Mouse (Mus musculus) heart, embryonic 11.5 days (tissue): ENCODE results near the gene Fbln2. TPM values are rescaled to one million over a fixed set of nuclear protein-coding genes. Genes with fewer than 3 reads are reported as not detected.

Experiments
- ATAC-seq: fragments of 200-750 bp; cut with Nextera tagmentation; replicated peaks from 2 replicates; pipeline ENCODE4 v1.8.0; 2017; ENCODE audit warnings: moderate library complexity; ENCODE audit not compliant: insufficient number of reproducible peaks, low FRiP score, low TSS enrichment
- H3K27ac ChIP-seq: fragments of 300-500 bp; sonication (generic); 2 replicates; pipeline ENCODE4 v1.5.1; 2014; ENCODE audit warnings: mild to moderate bottlenecking, low read depth, low read length
- H3K27me3 ChIP-seq: fragments of 300-500 bp; sonication (generic); 2 replicates; pipeline ENCODE4 v1.6.1; 2014; ENCODE audit warnings: mild to moderate bottlenecking, low read length, mixed read lengths; ENCODE audit not compliant: control insufficient read depth, insufficient read depth
- H3K36me3 ChIP-seq: fragments of 300-500 bp; sonication (generic); 2 replicates; pipeline ENCODE4 v1.6.1; 2014; ENCODE audit warnings: mild to moderate bottlenecking, low read length, moderate library complexity, mixed read lengths; ENCODE audit not compliant: control insufficient read depth, insufficient read depth
- H3K4me1 ChIP-seq: fragments of 300-500 bp; sonication (generic); 2 replicates; pipeline ENCODE4 v1.6.1; 2014; ENCODE audit warnings: low read length; ENCODE audit not compliant: control insufficient read depth, insufficient read depth
- H3K4me2 ChIP-seq: fragments of 300-500 bp; sonication (generic); 2 replicates; pipeline ENCODE4 v1.6.1; 2014; ENCODE audit warnings: mild to moderate bottlenecking, moderate library complexity
- H3K4me3 ChIP-seq: fragments of 300-500 bp; sonication (generic); 2 replicates; pipeline ENCODE4 v1.5.1; 2014; ENCODE audit warnings: low read depth, low read length
- H3K9ac ChIP-seq: fragments of 300-500 bp; sonication (generic); 2 replicates; pipeline ENCODE4 v1.6.1; 2014; ENCODE audit warnings: mild to moderate bottlenecking, low read depth, low read length, moderate library complexity
- H3K9me3 ChIP-seq: fragments of 300-500 bp; sonication (generic); replicated peaks from 2 replicates; pipeline ENCODE4 v1.6.1; 2016; ENCODE audit warnings: low read length; ENCODE audit not compliant: control insufficient read depth
- WGBS: fragments of 180-500 bp; shearing (Covaris S2); extraction: QIAGEN DNeasy Blood & Tissue Kit; methylation state at CpG from one replicate; pipeline ENCODE4 v1.1.7; 2014; ENCODE audit not compliant: insufficient replicate concordance; 5-methylcytosine and 5-hydroxymethylcytosine counted together
- polyA plus RNA-seq: library from polyadenylated mRNA; unstranded; fragments of >200 nt; fragmentation: Nextera tagmentation; extraction: Ambion mirVana; gene quantifications from 2 replicates; pipeline ENCODE4 v1.2.1, GENCODE M21; 2014

Gene Fbln2
- polyA plus RNA-seq, 1 experiment from 2014 or later, result 105 TPM

DNA sequence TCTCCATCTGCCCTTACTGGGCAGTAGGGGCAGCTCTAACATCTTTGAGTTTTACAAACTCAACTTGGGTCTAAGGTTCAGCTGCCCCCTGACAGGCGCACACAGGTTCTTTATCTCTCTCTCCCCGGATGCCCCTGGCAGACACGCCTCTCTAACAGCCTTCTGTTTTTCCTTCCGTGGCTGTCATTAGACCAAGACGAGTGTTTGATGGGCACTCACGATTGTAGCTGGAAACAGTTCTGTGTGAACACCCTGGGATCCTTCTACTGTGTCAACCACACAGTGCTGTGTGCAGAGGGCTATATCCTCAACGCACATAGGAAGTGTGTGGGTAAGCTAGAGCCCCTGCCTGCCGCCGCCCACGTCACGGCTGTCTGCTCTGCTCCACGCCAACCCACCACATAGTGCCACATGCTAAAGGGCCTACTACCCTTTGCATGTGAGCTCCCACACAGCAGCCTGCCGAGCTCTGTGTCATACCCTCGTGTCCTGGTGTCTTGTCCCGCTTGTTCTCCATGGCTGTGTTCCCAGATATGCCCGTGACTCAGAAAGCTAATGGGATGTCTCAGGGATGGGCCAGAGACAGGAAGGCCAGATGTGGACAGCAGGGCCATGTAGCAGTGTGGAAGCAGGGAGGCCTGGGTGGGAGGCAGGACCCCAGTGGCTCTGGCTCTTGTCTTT, 47.3 kb downstream of the Fbln2 start:
- H3K4me3 ChIP-seq, result no peak overlapping the region
- H3K27ac ChIP-seq, result no peak overlapping the region
- no peak overlapping the region for H3K9ac ChIP-seq
- no peaks in the 10 kb centered on the region for H3K4me1 ChIP-seq
- H3K36me3 ChIP-seq, result no peaks in the 10 kb centered on the region
- H3K9me3 ChIP-seq, result no peaks in the 10 kb centered on the region
- no peak for ATAC-seq
- WGBS, result 66% methylated on average over 16 of the region's 16 CpGs
- peaks cover 5% of the 10 kb centered on the region; the same call in 1 of the 2 replicates for H3K27me3 ChIP-seq
- H3K4me2 ChIP-seq, result no peak overlapping the region

- 68% methylated on average over 8 of the region's 8 CpGs for WGBS
- H3K4me3 ChIP-seq, result no peak overlapping the region
- H3K4me1 ChIP-seq, result no peaks in the 10 kb centered on the region
- H3K36me3 ChIP-seq, result no peaks in the 10 kb centered on the region
- H3K4me2 ChIP-seq, result no peak overlapping the region
- no peaks in the 10 kb centered on the region for H3K9me3 ChIP-seq
- H3K9ac ChIP-seq, result no peak overlapping the region
- H3K27me3 ChIP-seq, result peaks cover 5% of the 10 kb centered on the region; the same call in 1 of the 2 replicates
- ATAC-seq, result no peak
- H3K27ac ChIP-seq, result no peak overlapping the region
Measured at GRCm38 (mm10) chr6:91260347-91260986, 48.2 kb downstream of the Fbln2 start.

DNA sequence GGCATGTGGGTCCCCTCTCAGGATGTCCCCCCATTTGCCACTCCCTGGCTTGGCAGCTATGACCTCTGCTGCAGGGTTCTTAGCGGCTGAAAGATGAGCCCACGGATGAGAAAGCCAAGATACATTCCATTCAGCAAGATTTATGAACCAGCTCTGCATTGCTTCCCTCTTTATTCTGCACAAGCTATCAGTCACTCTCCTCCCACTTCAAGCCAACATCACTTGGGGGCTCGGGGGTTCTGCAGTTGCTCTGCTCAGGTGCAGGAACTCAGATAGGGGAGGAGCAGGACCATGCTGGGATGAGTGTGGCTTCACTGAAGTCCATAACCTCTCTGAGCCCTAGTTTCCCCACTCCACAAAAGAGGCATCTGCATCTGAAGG, 48.7 kb downstream of the Fbln2 start:
- Histone ChIP-seq H3K4me1 (no peaks in the 10 kb centered on the region), H3K27me3 (peaks cover 5% of the 10 kb centered on the region; the same call in 1 of the 2 replicates), H3K4me3 (no peak overlapping the region), H3K36me3 (no peaks in the 10 kb centered on the region), H3K27ac (no peak overlapping the region), H3K9ac (no peak overlapping the region), H3K4me2 (no peak overlapping the region), H3K9me3 (no peaks in the 10 kb centered on the region)
- ATAC-seq, result no peak
- WGBS, result 58% methylated on average over 3 of the region's 3 CpGs

DNA sequence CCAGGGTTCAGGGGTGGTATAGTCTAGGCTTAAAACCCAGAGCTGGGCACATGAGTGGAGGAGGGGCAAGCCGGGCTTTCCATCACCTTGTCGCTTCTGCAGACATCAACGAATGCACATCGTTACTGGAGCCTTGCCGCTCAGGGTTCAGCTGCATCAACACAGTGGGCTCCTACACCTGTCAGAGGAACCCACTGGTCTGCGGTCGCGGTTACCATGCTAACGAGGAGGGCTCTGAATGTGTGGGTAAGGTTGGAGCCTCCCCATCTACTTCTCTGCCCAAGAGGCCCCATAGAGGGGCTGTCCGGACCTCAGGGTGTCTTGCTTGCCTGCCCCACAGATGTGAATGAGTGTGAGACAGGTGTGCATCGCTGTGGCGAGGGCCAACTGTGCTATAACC, 53.4 kb downstream of the Fbln2 start:
- Histone ChIP-seq H3K27me3 (no peaks in the 10 kb centered on the region), H3K4me2 (no peak overlapping the region), H3K9ac (no peak overlapping the region), H3K9me3 (no peaks in the 10 kb centered on the region), H3K4me1 (no peaks in the 10 kb centered on the region), H3K36me3 (no peaks in the 10 kb centered on the region), H3K4me3 (no peak overlapping the region), H3K27ac (no peak overlapping the region)
- no peak for ATAC-seq
- 84% methylated on average over 12 of the region's 12 CpGs for WGBS

- no peak overlapping the region for H3K4me3 ChIP-seq
- no peak overlapping the region for H3K27ac ChIP-seq
- H3K4me2 ChIP-seq, result no peak overlapping the region
- H3K9ac ChIP-seq, result no peak overlapping the region
- 56% methylated on average over 1 of the region's 1 CpGs for WGBS
- no peaks in the 10 kb centered on the region for H3K36me3 ChIP-seq
- no peaks in the 10 kb centered on the region for H3K27me3 ChIP-seq
- H3K9me3 ChIP-seq, result no peaks in the 10 kb centered on the region
- no peaks in the 10 kb centered on the region for H3K4me1 ChIP-seq
- no peak for ATAC-seq
Measured at GRCm38 (mm10) chr6:91266647-91267046, 54.4 kb downstream of the Fbln2 start.

DNA sequence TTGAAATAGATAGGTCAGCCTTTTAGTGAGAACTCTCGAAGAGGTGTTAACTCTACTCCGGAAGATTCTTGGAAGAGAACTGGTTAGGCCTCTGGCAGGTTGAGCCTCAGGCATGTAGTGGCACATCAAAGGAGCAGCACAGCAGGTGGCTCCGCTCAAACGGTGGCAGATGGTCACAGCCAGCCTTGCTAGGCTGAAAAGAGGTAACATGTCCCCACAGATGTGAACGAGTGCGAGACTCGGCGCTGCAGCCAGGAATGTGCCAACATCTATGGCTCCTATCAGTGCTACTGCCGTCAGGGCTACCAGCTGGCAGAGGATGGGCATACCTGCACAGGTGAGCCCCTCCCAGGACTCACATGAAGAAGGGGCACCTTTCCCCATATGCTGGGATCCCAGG, 56.1 kb downstream of the Fbln2 start:
- no peak overlapping the region for H3K4me2 ChIP-seq
- 37% methylated on average over 9 of the region's 9 CpGs for WGBS
- ATAC-seq, result no peak
- H3K27me3 ChIP-seq, result no peaks in the 10 kb centered on the region
- H3K9ac ChIP-seq, result no peak overlapping the region
- H3K36me3 ChIP-seq, result no peaks in the 10 kb centered on the region
- H3K27ac ChIP-seq, result no peak overlapping the region
- H3K4me1 ChIP-seq, result no peaks in the 10 kb centered on the region
- no peak overlapping the region for H3K4me3 ChIP-seq
- no peaks in the 10 kb centered on the region for H3K9me3 ChIP-seq

- Histone ChIP-seq H3K9me3 (no peaks in the 10 kb centered on the region), H3K4me1 (no peaks in the 10 kb centered on the region), H3K27me3 (peaks cover 20% of the 10 kb centered on the region), H3K4me2 (no peak overlapping the region), H3K36me3 (peaks cover 4% of the 10 kb centered on the region; the same call in 1 of the 2 replicates), H3K9ac (no peak overlapping the region), H3K27ac (no peak overlapping the region), H3K4me3 (no peak overlapping the region)
- WGBS, result 3% methylated on average over 7 of the region's 7 CpGs
- ATAC-seq, result no peak
Measured at GRCm38 (mm10) chr6:91277549-91277948, 65.3 kb downstream of the Fbln2 start.

- no peaks in the 10 kb centered on the region for H3K9me3 ChIP-seq
- H3K4me3 ChIP-seq, result no peak overlapping the region
- H3K27ac ChIP-seq, result no peak overlapping the region
- ATAC-seq, result no peak
- no peaks in the 10 kb centered on the region for H3K4me1 ChIP-seq
- no peak overlapping the region for H3K4me2 ChIP-seq
- H3K9ac ChIP-seq, result no peak overlapping the region
- WGBS, result 24% methylated on average over 1 of the region's 1 CpGs
- H3K27me3 ChIP-seq, result peaks cover 28% of the 10 kb centered on the region
- peaks cover 4% of the 10 kb centered on the region; the same call in 1 of the 2 replicates for H3K36me3 ChIP-seq
Measured at GRCm38 (mm10) chr6:91278302-91278701, 66.0 kb downstream of the Fbln2 start.

- Histone ChIP-seq H3K4me2 (no peak overlapping the region), H3K9ac (no peak overlapping the region), H3K36me3 (no peaks in the 10 kb centered on the region), H3K27ac (no peak overlapping the region), H3K4me1 (no peaks in the 10 kb centered on the region), H3K4me3 (no peak overlapping the region), H3K9me3 (no peaks in the 10 kb centered on the region), H3K27me3 (peaks cover 39% of the 10 kb centered on the region)
- no peak for ATAC-seq
- 27% methylated on average over 4 of the region's 4 CpGs for WGBS
Measured at GRCm38 (mm10) chr6:91279477-91279876, 67.2 kb downstream of the Fbln2 start.
